Mouse (Mus musculus) layer of hippocampus, adult 9-10 months (tissue): ENCODE measurements around the gene Sp2.

Source experiments
- DNase-seq: peaks from one replicate; pipeline ENCODE4 v3.0.0; 2022; ENCODE audit warnings: low spot score

The Sp2 gene

DNA sequence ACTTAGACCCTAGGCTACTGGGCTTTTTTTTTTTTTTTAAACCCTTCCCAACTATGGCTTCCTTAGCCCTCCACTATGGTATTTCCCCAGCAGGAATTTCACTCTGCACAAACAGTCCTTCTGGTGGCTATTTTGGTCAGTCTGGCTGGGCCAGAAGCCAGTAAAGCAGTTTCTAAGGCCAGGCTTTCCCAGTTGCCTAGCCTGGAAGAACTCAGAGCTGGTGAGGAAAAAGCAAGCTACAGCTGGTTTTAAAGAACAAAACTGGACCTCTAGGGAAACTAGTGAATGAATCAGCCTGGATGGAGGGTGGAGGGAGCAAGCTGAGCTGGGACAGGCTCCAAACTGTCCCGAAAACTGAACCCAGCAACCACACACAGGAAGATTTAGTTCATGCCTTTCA lies 13.0 kb downstream of the Sp2 start:
- DNase-seq = no peak

DNA sequence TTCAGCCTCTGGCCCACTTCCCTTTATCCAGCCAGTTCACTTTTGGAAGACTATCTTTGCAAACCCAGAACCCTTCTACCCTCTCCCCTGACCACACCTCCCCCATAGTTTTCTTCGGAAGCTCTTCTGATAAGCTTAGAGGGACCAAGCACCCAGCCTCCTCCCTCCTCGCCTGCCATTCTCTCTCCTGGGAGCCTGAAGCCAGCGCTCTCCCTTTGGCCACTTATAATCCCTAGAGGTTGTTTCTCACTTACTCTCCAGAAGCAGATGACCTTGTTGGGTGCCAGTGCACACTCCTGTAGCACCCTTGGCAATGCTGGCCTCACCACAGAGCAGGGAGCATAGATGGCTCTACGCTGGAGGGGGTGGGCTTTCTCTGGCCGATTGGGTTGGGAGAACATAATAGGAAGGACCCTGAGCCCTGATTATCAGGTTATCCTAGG lies 13.5 kb downstream of the Sp2 start:
- no peak for DNase-seq

DNA sequence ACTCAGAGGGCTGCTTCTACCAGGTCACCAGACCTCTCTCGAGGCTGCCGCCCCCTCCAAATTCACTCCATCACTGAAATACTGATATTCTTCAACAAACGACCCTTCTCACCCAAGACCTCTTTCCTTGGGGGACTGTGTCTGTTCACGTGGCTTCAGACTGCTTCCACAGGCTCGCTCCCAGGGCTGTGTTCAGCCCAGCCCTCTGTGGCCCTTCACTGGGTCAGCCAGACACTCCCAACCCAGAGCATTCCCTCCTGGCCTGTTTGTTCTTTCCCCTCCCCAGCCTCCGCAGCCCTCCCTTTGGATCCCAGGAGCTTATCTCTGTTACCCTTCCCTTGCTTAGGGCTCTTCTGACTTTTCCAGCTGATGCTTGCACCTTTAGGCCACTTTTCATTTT lies 14.3 kb downstream of the Sp2 start:
- DNase-seq = no peak

DNA sequence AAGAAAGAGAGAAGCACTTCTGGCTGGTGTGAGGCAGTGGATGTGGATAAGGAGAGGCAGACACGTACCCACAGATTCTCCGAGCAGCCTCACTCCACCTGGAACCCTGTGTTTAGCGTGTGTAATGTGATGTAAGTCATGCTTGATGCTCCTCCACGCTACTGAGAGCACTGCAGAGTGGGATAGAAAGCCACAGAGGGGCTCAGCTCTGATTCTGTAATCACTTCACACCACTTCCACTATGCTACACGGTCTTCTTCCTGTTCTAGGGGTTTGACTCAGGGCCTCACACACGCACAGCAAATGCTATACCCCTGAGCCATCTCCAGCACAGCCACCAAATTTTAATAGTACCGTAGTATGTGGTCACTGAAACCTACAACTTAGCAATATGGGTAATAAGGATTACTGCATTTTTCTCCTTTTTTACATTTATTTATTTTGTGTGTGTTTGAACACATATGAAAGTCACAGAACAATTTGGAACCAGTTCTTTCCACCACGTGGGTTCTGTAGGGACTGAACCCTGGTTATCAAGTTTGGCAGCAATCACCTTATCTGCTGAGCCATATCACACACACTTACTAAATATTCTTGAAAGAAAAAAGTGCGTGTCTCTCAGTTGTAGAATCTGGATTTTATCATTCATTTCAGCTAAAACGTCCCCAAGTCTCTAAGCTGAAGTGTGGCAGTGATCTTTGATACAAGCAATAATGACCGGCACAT lies 15.1 kb downstream of the Sp2 start:
- DNase-seq = no peak

DNA sequence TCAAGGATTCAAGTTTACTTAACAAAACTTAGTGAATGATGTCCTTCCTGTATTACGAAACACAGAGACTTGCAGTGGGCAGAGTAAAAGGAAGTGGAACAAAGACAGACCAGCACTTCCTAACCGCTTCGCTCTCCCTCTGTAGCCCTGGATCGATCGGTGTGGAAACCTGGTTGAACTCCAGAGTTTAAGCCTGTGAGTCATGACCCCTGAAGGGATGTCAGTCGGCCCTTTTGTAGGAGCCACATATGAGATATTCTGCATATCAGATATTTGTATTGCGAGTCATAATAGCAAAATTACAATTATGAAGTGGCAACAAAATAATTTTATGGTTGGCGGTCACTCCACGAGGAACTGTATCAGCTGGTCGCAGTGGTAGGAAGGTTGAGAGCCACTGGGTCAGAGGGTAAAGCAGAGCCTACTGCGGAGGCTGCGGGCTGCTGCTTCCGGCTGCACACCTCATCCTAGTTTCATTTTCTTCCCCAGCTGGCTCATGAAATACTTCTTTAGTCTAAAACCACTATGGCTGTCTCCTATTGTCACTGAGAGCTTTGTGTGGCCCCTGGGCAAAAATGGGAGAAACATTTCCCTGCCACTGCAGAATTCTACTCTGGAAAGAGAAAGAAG lies 15.7 kb downstream of the Sp2 start:
- DNase-seq = no peak

DNA sequence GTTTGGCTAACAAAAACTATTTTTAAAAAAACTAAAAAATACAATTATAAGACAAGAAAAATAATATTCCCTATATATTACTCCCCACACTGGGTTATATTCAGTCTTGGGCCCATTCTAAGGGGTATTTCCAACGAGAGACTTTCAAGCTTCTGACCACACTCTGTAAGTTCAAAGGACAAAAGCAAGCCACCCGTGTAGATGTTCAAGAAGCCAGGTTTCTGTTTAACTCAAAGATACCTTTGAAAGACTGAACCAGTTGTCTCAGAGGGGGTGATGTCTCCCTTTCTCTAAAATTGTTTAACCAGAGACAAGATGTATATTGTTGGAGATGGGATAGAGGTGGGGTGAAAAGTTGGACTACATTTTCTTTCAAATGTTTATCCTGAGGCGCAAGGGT lies 16.6 kb downstream of the Sp2 start:
- no peak for DNase-seq

DNA sequence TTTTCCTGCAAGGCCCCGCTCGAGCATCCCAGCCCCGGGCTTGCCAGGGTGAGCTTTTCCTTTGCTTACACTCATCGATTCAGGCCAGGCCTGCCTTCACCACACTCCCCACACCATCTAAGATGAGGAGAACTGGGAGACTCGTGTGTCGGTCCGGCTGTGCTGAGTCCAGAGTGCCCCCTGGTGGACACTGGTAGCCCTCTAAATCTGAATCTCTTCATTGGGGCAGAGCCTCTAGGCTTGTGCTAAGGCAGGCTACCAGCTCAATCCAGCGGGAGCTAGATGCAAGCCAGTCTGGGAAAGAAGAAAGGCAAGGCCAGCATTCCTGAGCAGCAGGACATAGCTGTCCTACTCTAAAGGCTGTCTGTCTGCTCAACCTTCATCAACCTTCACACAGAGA lies 19.2 kb downstream of the Sp2 start:
- peak; percentile 84 for DNase-seq

DNA sequence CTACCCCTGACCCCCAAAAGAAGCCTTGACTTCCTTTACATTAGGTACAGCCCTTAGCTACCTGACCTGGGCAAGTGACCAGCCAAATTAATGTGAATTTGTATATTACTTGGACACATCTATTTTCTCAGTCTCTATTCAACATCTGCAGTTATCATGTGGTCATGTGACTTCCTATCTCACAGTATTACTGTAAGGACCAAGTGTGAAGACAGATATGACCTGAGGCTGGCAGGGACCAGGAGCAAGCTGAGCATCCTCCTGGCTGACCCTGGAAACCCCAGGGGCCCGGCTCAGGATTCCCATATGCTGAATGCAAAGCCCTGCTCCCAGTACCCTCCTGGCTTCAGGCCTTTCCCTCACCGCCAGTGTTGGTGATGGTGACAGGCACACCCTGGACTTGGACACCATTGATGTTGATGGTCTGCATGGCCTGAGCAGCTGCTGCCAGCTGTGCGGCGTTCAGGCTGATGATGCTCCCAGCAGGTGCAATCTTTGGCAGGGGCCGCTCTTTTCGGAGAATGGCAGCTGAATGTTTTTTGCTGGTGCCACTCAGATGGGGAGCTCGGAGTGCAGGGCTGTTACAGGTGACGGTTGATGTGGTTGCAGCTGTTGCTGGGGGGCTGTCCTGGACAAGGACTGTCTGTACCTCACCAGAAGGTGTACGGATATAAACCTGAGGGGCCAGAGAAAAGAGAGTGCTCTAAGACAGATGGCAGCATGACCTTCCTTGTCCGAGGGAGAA lies 25.5 kb downstream of the Sp2 start:
- DNase-seq = no peak

DNA sequence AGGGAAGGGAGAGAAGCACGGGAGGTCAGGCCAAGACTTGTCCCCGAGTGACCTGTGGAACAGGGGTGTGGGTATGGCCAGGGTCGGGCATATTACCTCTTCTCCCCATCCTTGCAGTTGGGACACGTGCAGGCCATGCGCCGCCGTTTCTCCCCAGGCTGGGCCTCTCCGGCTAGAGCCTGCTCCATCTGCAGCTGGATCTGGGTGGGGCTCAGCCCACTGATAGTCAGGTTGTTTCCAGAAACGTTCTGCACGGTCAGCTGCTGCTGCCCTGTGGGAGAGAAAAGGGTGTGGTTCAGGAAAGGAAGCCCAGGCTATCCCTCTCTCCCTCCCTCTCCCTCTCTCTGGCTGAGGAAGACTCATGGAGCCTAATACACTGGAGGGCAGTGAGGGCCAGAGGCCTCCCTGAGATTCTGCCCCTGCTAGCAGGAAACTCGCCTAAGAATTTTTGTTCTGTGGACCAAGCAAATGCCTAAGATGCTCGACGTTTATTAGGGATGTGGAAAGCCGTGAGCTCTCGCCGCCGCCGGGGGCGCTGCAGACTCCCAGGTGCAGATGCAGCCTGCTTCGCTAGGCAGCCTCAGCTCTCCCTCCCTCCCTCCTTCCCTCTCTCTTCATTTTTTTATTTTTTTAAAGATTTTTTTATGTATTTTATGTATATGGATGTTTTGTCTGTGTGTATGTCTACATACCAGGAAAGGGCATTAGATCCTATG lies 26.6 kb downstream of the Sp2 start:
- no peak for DNase-seq

DNA sequence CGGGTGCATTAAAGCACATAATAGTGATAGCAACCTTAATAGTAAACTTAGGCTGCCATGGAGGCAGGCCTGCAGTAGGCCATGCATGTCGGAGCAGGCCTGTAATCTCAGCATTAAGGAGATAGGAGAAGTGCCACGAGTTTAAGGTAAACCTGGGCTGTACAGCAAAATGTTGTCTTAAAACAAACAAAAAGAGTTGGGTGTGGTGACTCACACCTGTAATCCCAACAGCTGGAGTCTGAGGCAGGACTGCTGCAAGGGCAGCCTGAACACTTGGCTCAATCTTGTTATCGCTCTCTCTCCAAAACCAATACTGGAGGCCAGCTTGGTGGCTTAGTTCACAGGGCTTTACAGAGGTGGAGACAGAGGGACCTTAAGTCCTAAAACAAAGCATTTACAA lies 27.7 kb downstream of the Sp2 start:
- no peak for DNase-seq

DNA sequence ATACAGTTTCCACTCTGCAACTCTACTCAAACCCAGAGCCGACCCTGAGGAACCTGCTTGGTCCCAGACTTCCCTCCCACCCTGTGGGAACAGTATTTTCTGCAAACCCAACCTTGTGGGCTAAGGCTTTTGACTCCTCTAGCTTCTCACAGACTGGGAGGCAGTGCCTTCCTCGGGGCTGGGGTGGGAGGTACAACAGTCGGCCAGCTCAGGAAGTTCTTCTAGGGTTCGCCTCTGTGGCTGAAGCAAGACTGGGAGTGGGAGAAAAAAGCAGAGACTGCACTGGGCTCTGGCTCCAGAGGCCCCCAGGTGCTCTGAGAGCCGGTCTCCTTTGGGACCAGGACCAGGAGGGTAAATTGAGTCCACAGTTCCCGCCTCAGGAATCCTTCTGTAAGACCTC lies 29.9 kb downstream of the Sp2 start:
- DNase-seq = no peak

DNA sequence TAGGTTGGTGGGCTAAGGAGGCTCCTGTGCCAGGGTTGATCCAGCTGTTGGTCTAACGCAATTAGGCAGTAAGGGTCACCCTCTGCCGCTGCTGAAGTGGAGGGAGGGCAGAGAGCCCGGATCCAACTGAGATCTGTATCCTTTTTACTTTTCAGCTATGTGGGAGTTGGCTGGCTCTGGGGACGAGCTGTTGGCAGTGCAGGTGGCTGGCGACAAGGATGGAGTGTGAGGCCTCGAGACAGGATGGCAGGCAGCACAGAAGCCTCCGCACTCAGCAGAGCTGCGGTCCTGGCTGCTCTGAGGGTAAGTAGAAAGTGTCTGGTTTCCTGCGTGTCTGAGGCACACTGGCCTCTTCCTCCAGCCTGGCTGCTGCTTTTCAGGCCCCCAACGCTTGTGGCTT lies 30.3 kb downstream of the Sp2 start:
- no peak for DNase-seq

DNA sequence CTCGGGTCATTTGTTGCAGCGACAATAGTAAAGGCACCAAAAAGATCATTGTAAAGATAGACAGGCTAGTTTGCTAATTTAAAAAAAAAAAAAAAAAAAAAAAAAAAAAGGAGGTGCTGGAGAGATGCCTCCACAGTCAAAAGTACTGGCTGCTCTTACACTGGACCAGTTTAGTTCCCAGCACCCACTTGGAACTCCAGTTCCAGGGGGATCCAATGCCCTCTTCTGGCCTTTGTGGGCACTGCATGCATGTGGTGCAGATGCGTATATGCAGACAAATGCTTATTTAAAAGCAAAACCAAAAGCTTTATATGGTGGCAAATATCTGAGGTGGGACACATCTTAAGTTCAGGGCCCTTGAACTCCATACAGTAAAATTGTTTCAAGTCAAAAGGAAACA lies 32.0 kb downstream of the Sp2 start:
- DNase-seq = no peak

DNA sequence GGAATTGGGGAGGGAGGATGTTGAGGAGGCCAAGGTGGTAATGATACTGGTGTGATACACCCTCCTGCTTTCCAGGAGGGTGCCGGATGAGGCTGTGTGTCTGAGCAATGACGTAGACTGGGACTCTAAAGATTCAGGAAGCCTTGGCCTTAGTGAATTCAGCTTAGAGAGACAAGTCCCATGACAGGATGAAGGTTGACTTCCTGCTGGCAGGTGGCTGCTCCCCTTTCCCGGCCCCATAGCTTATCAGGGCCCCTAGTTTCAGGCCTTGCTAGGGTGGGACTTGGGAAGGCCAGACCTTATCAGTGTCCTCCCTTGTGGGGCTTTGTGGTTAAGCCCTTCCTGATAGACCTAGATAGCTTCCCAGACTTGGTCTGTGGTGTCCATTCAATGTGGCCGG lies 34.9 kb downstream of the Sp2 start:
- DNase-seq = no peak

DNA sequence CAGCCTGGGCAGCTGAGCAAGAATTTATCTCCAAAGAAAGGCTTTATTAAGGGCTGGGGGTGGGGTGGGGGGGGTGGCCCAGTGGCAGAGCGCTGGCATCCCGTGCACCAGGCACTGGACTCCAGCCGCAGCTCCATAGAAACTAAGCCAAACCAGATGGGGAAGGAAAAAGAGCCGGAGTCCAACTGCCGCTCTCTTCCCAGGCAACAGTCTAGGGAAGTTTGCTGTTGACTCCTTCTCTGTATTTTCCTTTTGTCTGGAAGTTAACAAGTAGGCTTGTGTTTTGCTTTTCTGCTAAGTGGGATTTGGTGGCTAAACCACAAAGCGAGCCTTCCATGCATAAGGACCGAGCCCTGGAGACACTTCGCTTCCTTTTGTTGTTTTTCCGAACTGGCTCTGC lies 36.3 kb downstream of the Sp2 start:
- no peak for DNase-seq

DNA sequence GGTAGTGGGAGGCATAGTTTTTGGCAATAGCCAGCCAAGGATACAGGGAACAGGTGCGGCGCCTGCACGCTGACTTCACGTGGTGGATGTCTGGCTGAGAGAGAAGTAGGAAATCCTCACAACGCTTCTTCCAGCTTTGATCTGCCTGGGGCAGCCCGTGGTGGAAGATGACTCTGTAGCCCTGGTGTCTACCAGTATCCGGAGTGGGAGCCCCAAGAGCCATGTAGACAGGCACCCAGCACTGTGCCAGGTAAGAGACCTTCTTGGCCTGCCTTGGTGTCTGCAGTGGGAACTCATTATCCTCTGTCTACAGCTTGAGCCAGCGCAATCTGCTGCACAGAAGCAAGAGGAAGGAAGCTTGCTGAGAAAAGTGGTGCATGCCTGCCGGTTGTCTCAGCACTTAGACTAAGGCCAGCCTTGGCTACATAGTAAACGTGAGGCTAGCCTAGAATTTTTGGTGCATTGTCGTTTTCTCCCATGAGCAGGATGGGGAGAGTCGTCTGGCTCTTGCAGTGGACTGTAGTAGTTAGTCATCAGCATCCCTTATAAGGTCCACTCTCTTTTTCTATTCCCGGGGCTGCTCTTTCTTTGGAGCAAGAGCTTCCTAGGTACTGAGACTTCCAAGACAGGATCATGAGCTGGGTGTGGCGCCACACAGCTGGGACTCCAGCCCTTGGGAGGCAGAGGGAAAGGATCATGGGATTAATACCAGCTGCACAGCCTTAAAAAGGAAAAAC lies 37.7 kb downstream of the Sp2 start:
- DNase-seq = no peak

DNA sequence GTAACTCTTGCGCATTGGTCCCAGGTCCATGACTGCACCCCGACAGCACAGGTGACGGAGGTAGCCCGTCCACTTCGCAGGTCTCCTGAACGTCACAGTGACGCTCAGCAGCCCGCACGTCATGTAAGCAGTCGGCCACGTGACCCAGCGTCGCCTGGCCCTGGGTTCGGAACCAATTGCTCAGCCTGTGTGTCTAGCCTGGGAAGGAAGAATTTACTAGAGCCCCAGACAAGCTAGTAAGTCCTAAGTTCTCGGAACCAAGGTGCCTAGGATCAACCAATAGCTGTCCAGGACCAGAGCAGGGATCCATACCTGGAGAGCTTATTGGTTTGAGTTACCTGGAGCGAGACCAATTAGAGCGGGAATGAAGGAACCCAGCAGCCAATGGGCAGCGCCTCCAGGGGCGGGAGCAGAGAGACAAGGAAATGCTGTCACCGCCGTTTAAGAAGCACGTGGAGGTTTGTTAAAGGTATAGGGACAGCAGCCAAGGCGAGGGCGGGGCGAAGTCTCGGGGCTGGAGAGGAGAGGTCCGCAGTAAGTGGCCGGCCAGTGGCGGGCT lies 38.9 kb downstream of the Sp2 start, which contains the start of gene Pnpo:
Gene Pnpo (minus strand): TSS at position 241 of the 559 bp plus-strand sequence.
- peak; percentile 88 for DNase-seq

DNA sequence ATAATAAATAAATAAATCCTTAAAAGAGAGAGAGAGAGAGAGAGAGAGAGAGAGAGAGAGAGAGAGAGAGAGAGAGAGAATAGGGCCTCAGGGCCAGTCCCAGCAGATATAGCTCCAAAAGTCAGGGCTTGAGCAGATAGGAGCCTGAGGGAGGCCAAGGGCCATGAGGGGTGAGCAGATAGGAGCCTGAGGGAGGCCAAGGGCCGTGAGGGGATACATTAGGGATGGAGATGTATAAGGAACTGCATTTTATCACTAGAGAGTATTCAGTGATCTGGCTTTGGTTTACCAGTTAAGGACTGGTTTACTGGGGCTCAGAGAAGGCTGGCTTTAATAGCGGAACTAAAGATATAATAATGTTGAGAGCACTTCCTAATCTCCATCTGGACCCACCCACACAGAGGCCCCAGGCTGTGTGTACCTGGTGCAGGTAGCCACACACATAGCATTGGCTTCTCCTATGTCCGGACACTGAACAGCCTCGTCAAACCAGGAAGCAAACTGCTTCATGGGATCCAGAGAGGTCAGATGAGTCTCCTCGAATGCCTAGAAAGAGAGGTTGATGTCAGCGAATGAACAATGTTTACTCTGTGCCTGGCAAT lies 40.7 kb downstream of the Sp2 start:
- DNase-seq = no peak

DNA sequence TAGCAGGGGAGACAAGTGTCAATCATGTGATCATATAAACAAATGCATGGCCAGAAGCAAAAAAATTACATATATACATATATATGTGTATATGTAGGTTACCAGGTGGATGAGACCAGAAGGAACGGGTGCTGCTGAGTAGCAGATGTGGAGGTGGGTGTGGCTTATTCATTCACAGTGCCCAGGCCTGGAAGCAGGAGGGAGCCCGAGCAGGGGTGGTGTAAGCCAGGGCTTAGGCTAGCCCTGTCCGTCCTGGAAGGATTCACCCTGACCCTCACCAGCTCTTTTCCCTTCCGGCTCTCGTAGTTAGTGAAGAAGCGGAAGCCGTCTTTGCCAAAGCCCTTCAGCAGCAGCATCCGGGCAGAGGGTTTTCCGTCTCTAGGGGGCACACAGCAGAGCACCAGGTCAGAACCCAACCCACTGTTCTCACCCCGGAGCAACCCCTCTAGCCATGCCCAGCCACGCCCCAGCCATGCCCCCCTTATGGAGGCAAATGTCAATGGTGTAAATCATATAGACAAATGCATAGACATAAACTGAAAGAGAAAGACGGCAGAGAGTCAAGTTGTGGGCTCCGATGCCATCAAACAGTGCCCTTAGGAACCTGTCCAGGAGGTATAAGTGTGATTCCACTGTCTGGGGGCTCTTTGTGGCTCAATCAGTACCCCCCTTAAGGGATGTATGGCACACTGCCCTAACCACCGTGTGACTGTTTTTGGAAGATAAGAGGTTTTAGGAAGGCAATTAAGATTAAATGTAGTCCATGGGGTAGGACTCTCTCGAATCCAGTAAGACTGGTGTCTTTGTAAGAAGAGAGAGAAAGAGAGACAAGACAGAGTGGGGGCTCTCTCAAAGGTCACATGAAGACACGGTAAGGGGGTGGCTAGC lies 41.9 kb downstream of the Sp2 start:
- no peak for DNase-seq

DNA sequence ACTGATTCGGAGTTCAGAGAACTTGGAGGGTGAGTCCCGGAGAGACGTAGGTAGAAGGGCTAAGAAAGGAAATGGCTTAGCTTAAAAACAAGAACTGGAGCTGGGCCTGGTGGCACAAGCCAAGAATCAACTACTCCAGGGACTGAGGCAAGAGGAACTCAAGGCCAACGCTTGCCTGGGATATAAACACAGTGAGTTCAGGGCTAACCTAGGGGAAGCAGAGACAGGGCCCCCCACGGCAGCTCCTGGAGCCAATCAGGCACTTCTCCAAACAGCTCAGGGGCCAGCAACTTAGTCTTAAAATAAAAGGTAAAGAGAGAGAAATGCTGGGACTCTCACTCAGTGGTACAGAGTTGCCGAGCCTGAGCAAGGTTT lies 44.3 kb downstream of the Sp2 start:
- DNase-seq = no peak
